Mouse (Mus musculus): ENCODE results near the gene Pfkl.

DNA sequence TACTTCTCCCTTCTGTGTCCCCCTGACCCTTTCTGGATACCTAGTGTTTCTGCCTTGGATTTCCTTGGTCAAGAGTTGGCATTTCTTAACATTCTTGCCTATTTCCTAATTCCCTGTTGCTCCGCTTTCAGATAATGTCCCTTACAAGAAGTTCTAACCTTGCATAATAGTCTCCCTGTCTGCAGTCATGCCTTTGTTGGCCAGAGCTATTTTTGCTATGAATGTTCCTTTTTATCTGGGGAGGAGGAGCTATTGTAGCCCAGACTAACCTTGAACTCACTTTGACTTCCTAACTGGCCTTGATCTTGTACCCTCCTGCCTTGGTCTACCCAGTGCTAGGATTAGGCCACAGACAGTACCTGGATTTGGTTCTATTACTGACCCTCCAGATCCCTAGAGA, 5.6 kb upstream of the Pfkl start:
- TF ChIP-seq CTCF (IDR thresholded peaks at IDR 0.05 in 2 of 3, conservative IDR thresholded peaks at IDR 0.05 in 1 of 3; ENCODE audit: control insufficient read depth in 1 of 3, insufficient read depth in 1 of 3, low read depth in 2 of 3, low read length in 3 of 3, poor library complexity in 1 of 3, severe bottlenecking in 1 of 3) (no peak), CHD1 (IDR thresholded peaks at IDR 0.05; ENCODE audit: low read depth, low read length) (no peak), NELFE (IDR thresholded peaks at IDR 0.05; ENCODE audit: low read depth, low read length) (no peak), SMC3 (IDR thresholded peaks at IDR 0.05; ENCODE audit: low read depth, low read length) (no peak), MYB (IDR thresholded peaks at IDR 0.05; ENCODE audit: low read depth, low read length) (no peak), POLR2AphosphoS5 (IDR thresholded peaks at IDR 0.05; ENCODE audit: borderline replicate concordance, low read depth, low read length) (no peak), ETS1 (IDR thresholded peaks at IDR 0.05; ENCODE audit: low read depth, low read length) (no peak), GATA1 (IDR thresholded peaks at IDR 0.05; ENCODE audit: low read depth, low read length) (no peak), RAD21 (IDR thresholded peaks at IDR 0.05; ENCODE audit: low read depth, low read length) (no peak), POLR2A (IDR thresholded peaks at IDR 0.05; ENCODE audit: control insufficient read depth in 1 of 2, insufficient read depth in 1 of 2, low read depth in 1 of 2, low read length in 2 of 2, poor library complexity in 1 of 2) (no peak), POLR2AphosphoS2 (IDR thresholded peaks at IDR 0.05; ENCODE audit: low read length) (no peak), ZC3H11A (IDR thresholded peaks at IDR 0.05; ENCODE audit: low read depth, low read length) (no peak), MXI1 (IDR thresholded peaks at IDR 0.05; ENCODE audit: low read depth, low read length) (no peak)

All from MEL (cell line).